Mouse (Mus musculus) bone marrow macrophage, adult 2 months (primary cell): Measurements from ENCODE around the gene Tent5b. TPM values are rescaled to one million over a fixed set of nuclear protein-coding genes. Genes with fewer than 3 reads are reported as not detected.

ENCODE experiments used
- H3K27ac ChIP-seq: 2 replicates; pipeline ENCODE4 v1.5.1; 2012; ENCODE audit warnings: low read depth, low read length; ENCODE audit not compliant: insufficient read depth
- H3K4me1 ChIP-seq: 2 replicates; pipeline ENCODE4 v1.6.1; 2012; ENCODE audit warnings: low read length; ENCODE audit not compliant: control insufficient read depth, insufficient read depth
- H3K4me3 ChIP-seq: 2 replicates; pipeline ENCODE4 v1.5.1; 2012; ENCODE audit warnings: mild to moderate bottlenecking, low read length, moderate library complexity; ENCODE audit not compliant: insufficient read depth
- CTCF ChIP-seq: IDR thresholded peaks from 2 replicates; pipeline ENCODE4 v1.5.1; 2012; ENCODE audit warnings: low read depth, mild to moderate bottlenecking, low read length, moderate library complexity
- POLR2A ChIP-seq: IDR thresholded peaks from 2 replicates; pipeline ENCODE4 v1.6.1; 2012; ENCODE audit warnings: mild to moderate bottlenecking, low read depth, low read length, borderline replicate concordance
- polyA plus RNA-seq: library from polyadenylated mRNA; stranded (reverse); fragments of >200 nt; gene quantifications from 2 replicates; pipeline ENCODE4 v1.2.4, GENCODE M21; 2012; ENCODE audit not compliant: missing spikeins, insufficient read depth, insufficient read length

Gene Tent5b
- not detected in 2 replicates for polyA plus RNA-seq

GRCm38 (mm10) chr4:133479458-133480184, at the start of gene Tent5b:
Gene Tent5b (plus strand): TSS chr4:133480132.
- no peak within 1 kb of the TSS for H3K27ac ChIP-seq
- TF ChIP-seq POLR2A (no peak), CTCF (peak; percentile 86)
- no peaks in the 10 kb centered on the region for H3K4me1 ChIP-seq
- H3K4me3 ChIP-seq, result peak within 1 kb of the TSS; percentile 48

DNA sequence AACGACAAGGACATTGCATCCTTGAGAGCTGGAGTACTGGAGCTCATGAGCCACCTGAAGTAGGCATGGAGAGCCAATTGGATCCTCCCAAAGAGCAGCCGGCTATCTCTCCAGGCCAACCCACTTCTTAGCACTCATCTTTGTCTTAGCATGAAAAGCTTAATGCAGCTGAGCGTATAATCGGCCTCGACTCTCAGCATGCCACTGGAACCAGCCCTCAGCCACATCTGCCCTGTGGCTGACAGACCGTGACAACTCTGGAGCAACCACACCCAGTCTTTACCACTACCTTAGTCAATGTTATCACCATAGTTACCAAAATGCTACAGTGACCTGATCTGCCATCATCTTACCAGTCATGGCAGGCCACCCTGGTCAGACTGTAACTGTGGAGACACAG, 48.4 kb upstream of the Tent5b start:
- TF ChIP-seq POLR2A, result no peak
- no peak for TF ChIP-seq CTCF

DNA sequence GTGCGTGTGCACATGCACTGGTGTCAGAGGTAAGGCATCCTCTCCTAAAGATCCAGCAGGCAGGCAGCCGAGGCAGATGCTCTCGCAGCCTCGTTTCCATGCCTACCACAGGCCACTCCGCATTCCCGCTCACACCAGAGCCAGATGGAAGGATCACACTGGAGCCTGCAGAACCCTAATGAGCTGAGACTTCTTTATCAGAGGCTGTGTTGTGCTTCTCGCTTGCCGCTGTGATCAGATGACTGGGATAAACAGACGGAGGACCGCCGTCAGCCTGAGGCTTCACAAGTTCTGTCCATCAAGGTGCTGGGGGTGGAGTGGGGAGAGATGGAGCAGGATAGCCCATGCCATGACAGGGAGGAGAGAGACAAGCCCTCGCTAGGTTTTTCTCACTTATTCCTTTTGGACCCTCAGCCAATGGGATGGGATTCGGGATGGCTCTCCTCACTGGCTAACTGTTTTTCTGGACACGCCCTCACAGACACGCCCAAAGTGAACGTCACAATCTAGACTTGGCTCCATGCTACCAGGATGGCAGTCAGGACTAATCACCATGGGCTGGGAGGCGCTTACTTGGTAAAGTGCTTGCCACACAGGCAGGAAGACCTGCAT, 47.3 kb upstream of the Tent5b start:
- H3K4me3 ChIP-seq, result no peak overlapping the region
- TF ChIP-seq POLR2A, result no peak
- TF ChIP-seq CTCF, result no peak
- H3K27ac ChIP-seq, result no peak overlapping the region
- H3K4me1 ChIP-seq, result no peaks in the 10 kb centered on the region

More for the DNA sequence above, 48.4 kb upstream of the Tent5b start:
- no peak overlapping the region for H3K4me3 ChIP-seq
- no peak overlapping the region for H3K27ac ChIP-seq
- H3K4me1 ChIP-seq, result no peaks in the 10 kb centered on the region

DNA sequence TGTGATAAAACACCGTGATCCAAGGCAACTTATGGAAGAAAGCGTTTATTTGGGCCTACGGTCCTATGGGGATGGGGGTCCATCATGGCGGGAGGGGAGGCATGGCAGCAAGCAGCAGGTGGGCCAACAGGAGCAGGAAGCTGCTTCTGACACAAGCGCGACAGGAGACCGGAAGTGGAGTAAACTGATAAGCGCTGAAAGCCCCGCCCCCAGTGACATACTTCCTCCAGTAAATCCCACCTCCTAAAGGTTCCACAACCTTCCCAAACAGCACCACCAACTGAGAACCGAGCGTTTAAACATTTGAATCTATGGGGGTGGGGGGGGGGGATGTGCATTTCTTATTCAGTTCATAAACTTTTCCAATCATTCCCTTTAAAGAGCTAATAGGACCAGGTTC, 44.0 kb upstream of the Tent5b start:
- TF ChIP-seq POLR2A (no peak), CTCF (no peak)
- no peak overlapping the region for H3K27ac ChIP-seq
- H3K4me1 ChIP-seq, result 0 out of 2 replicates have a peak, but pooled peaks cover 2% of the 10 kb centered on the region
- no peak overlapping the region for H3K4me3 ChIP-seq

GRCm38 (mm10) chr4:133439460-133440376, 40.2 kb upstream of the Tent5b start:
- Histone ChIP-seq H3K4me1 (0 out of 2 replicates have a peak, but pooled peaks cover 2% of the 10 kb centered on the region), H3K27ac (no peak overlapping the region), H3K4me3 (peak overlapping the region; percentile 35)
- no peak for TF ChIP-seq CTCF
- TF ChIP-seq POLR2A, result no peak

GRCm38 (mm10) chr4:133440377-133440795, 39.5 kb upstream of the Tent5b start:
- TF ChIP-seq CTCF, result no peak
- TF ChIP-seq POLR2A, result no peak
- 0 out of 2 replicates have a peak, but pooled peaks cover 2% of the 10 kb centered on the region for H3K4me1 ChIP-seq
- H3K4me3 ChIP-seq, result peak overlapping the region; percentile 35
- H3K27ac ChIP-seq, result no peak overlapping the region

GRCm38 (mm10) chr4:133442194-133442593, 37.7 kb upstream of the Tent5b start:
- H3K4me1 ChIP-seq, result 0 out of 2 replicates have a peak, but pooled peaks cover 2% of the 10 kb centered on the region
- H3K4me3 ChIP-seq, result no peak overlapping the region
- no peak for TF ChIP-seq CTCF
- no peak for TF ChIP-seq POLR2A
- no peak overlapping the region for H3K27ac ChIP-seq

DNA sequence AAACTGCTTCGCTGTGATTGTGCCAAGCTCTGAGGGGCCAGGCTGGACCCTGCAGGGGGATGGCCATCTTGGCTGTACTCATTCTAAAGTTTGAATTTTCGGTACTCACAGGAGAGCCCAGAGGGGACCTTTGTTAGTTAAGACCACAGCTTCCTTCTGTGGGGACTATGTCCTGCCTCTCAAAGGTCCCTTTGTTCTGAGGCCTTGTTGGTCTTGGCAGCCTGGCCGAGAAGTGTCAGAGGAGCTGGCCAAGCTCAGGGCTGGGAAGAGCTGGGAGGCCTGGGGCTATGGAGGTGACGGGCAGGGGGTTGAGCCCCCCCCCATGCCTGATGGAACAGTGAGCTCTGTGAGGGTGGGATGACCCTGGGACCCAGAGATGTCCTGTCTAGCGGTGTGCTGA, 36.8 kb upstream of the Tent5b start:
- TF ChIP-seq POLR2A, result no peak
- H3K27ac ChIP-seq, result no peak overlapping the region
- H3K4me1 ChIP-seq, result 0 out of 2 replicates have a peak, but pooled peaks cover 2% of the 10 kb centered on the region
- no peak overlapping the region for H3K4me3 ChIP-seq

GRCm38 (mm10) chr4:133445727-133446126, 34.2 kb upstream of the Tent5b start:
- TF ChIP-seq POLR2A (no peak), CTCF (no peak)
- H3K4me3 ChIP-seq, result no peak overlapping the region
- 0 out of 2 replicates have a peak, but pooled peaks cover under 1% of the 10 kb centered on the region for H3K4me1 ChIP-seq
- H3K27ac ChIP-seq, result no peak overlapping the region
